Mouse (Mus musculus) ovary, postnatal 36 days (tissue): Measurements from ENCODE around the gene Srsf11.

ENCODE experiments used
- DNase-seq: peaks from one replicate; pipeline ENCODE4 v3.0.0; 2022; ENCODE audit warnings: low spot score, mixed read lengths

The Srsf11 gene

GRCm38 (mm10) chr3:157979619-157980018 is 56.8 kb downstream of the Srsf11 start:
- DNase-seq, result no peak

- DNase-seq, result no peak
Observed at GRCm38 (mm10) chr3:157973236-157973635, 63.2 kb downstream of the Srsf11 start.

GRCm38 (mm10) chr3:157971151-157971550 is 65.3 kb downstream of the Srsf11 start:
- no peak for DNase-seq
